Mouse (Mus musculus) liver, embryonic 14.5 days (tissue): ENCODE data around the gene Trap1.

Experiments
- CTCF ChIP-seq: IDR thresholded peaks from 2 replicates; pipeline ENCODE4 v1.5.1; 2016; ENCODE audit warnings: antibody characterized with exemption, low read depth, control low read depth
- EP300 ChIP-seq: IDR thresholded peaks from 2 replicates; pipeline ENCODE4 v1.6.1; 2016; ENCODE audit warnings: antibody characterized with exemption, low read depth

DNA sequence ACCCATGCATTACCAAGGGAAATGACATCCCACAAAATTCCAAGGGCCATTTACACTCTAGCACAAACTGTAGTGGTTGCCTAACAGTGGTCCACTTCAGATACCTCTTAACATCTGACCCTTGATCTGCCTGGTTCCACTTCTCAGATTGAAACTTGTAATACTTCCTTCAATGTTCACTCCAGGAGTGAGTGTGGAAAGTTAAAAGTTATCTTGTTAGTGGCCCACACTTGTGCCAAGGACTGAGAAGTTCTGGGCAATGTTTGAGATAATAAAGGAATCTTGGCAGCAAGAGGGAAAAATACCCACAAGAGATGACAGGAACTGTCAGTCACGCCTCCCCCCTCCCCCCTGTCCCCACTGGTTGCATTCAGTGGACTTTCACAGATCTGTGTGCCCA, 2.0 kb upstream of the Trap1 start:
- no peak for TF ChIP-seq CTCF
- TF ChIP-seq EP300, result no peak
